Mouse (Mus musculus): ENCODE measurements around the gene Krtap15.

Gene Krtap15

GRCm38 (mm10) chr16:88820066-88820465 lies at the start of gene Krtap15:
Krtap15 (plus strand) TSS chr16:88820215.
- no peak for DNase-seq (ENCODE audit: low read depth, low spot score)

- no peak for DNase-seq (ENCODE audit: low read depth, low spot score)
These were observed 45.9 kb upstream of the Krtap15 start, which contains the start of gene 2310057N15Rik for GRCm38 (mm10) chr16:88774106-88774505. 2310057N15Rik (minus strand) TSS chr16:88774206.

GRCm38 (mm10) chr16:88777596-88777995 lies 42.4 kb upstream of the Krtap15 start, which contains the start of gene Gm5965:
Gm5965 (plus strand) TSS chr16:88777896.
- no peak for DNase-seq (ENCODE audit: low read depth, low spot score)

GRCm38 (mm10) chr16:88786786-88787185 lies 33.2 kb upstream of the Krtap15 start:
- no peak for DNase-seq (ENCODE audit: low read depth, low spot score)

GRCm38 (mm10) chr16:88811827-88812226 lies 8.2 kb upstream of the Krtap15 start, which contains the start of gene Gm20741:
Gm20741 (minus strand) TSS chr16:88812220.
- no peak for DNase-seq (ENCODE audit: low read depth, low spot score)

- peak; percentile 6 for DNase-seq (ENCODE audit: low read depth, low spot score)
These were observed 3.7 kb downstream of the Krtap15 start for GRCm38 (mm10) chr16:88823736-88824135.

GRCm38 (mm10) chr16:88826095-88826652 lies 6.2 kb downstream of the Krtap15 start, which contains the start of gene Krtap14:
Krtap14 (minus strand) TSS chr16:88826145.
- DNase-seq (ENCODE audit: low read depth, low spot score): no peak

- DNase-seq (ENCODE audit: low read depth, low spot score): no peak
These were observed 7.0 kb downstream of the Krtap15 start for GRCm38 (mm10) chr16:88826978-88827377.

GRCm38 (mm10) chr16:88847363-88847762 lies 27.3 kb downstream of the Krtap15 start:
- no peak for DNase-seq (ENCODE audit: low read depth, low spot score)

GRCm38 (mm10) chr16:88848558-88848957 lies 28.5 kb downstream of the Krtap15 start:
- no peak for DNase-seq (ENCODE audit: low read depth, low spot score)

GRCm38 (mm10) chr16:88851450-88851849 lies 31.4 kb downstream of the Krtap15 start:
- peak; percentile 5 for DNase-seq (ENCODE audit: low read depth, low spot score)

- DNase-seq (ENCODE audit: low read depth, low spot score): no peak
These were observed 44.9 kb downstream of the Krtap15 start for GRCm38 (mm10) chr16:88864887-88865407.

- DNase-seq (ENCODE audit: low read depth, low spot score): no peak
These were observed 49.3 kb downstream of the Krtap15 start, which contains the start of gene Krtap19-1 for GRCm38 (mm10) chr16:88869311-88869710. Krtap19-1 (minus strand) TSS chr16:88869411.

- no peak for DNase-seq (ENCODE audit: low read depth, low spot score)
These were observed 54.2 kb downstream of the Krtap15 start, which contains the start of gene Krtap19-2 for GRCm38 (mm10) chr16:88874169-88874568. Krtap19-2 (minus strand) TSS chr16:88874269.

GRCm38 (mm10) chr16:88877938-88878337 lies 57.9 kb downstream of the Krtap15 start, which contains the start of gene Krtap19-3:
Krtap19-3 (minus strand) TSS chr16:88878038.
- no peak for DNase-seq (ENCODE audit: low read depth, low spot score)
